8 mouse cellular contexts compared by ENCODE assay signal in genomic region chr10:31445291-31446124, GRCm38 (mm10). TPM values are rescaled to one million over a fixed set of nuclear protein-coding genes. Genes with fewer than 3 reads are reported as not detected.
A peak's percentile ranks its signal among the peaks of the same experiment; 100 is the strongest.
DNase-seq lines count a peak whose midpoint lies in the region; ATAC-seq lines count a peak whose summit lies in the region.

Gene Tpd52l1 (minus strand): TSS chr10:31445958.

- peak within 1 kb of the TSS; percentile 71 for H3K9ac ChIP-seq in intestine, embryonic 16.5 days (ENCODE audit: low read depth, low read length)

- no peaks in the 10 kb centered on the region for H3K9me3 ChIP-seq in intestine, embryonic 16.5 days (ENCODE audit: control insufficient read depth, low read length)

- H3K4me1 ChIP-seq in intestine, embryonic 16.5 days (ENCODE audit: control insufficient read depth, insufficient read depth, low read length): no peaks in the 10 kb centered on the region

- H3K27me3 ChIP-seq in intestine, embryonic 16.5 days (replicated peaks; ENCODE audit: control insufficient read depth, insufficient read depth, low read length): no peaks in the 10 kb centered on the region

- peak within 1 kb of the TSS; percentile 68 for H3K4me3 ChIP-seq in intestine, embryonic 16.5 days (ENCODE audit: low read length)

- peak; percentile 99 for ATAC-seq in intestine, embryonic 16.5 days
- peak; percentile 99 for ATAC-seq in megakaryocyte-erythroid progenitor cell, adult 5-6 weeks (replicated peaks; ENCODE audit: low FRiP score, low TSS enrichment, poor library complexity, severe bottlenecking)

- no peaks in the 10 kb centered on the region for H3K36me3 ChIP-seq in intestine, embryonic 16.5 days (ENCODE audit: control insufficient read depth, insufficient read depth, low read length)

- 1% methylated on average over 59 of the region's 59 CpGs for WGBS in intestine, embryonic 16.5 days

- H3K27ac ChIP-seq in intestine, embryonic 16.5 days (ENCODE audit: low read length): no peak within 1 kb of the TSS

- H3K4me2 ChIP-seq in intestine, embryonic 16.5 days (ENCODE audit: low read depth, low read length): peak within 1 kb of the TSS; percentile 90

- intact Hi-C loops in left cerebral cortex, postnatal 14 days (cut with DNase I): loop anchor here (5.0 to 10.0 kb wide), 2 partner anchors 133 to 621 kb away; partner anchors contain the start of gene Hddc2

- peak; percentile 92 for DNase-seq in adrenal gland, postnatal 25 days
- DNase-seq in embryo, embryonic 11.5 days (ENCODE audit: low read depth, low spot score): peak; percentile 79
- peak; percentile 23 for DNase-seq in gonadal fat pad, adult 2 months (ENCODE audit: low read depth)
- peak; percentile 87 to 89 for DNase-seq in left cerebral cortex, postnatal 14 days (ENCODE audit: low spot score in 2 of 2)
- peak; percentile 74 to 75 for DNase-seq in right cerebral cortex, postnatal 36 days (ENCODE audit: low spot score in 2 of 2)
- no peak for DNase-seq in MN1 (ENCODE audit: low spot score)

RNA-seq across cellular contexts. Expression of gene Tpd52l1, which starts in this region (rescaled TPM):
- total RNA-seq in adrenal gland, postnatal 25 days (2021): 33.1 and 40.2 TPM in 2 replicates
- polyA plus RNA-seq in gonadal fat pad, adult 2 months (2012; rRNA removed): 56.5 and 81.5 TPM in 2 replicates
- polyA plus RNA-seq in intestine, embryonic 16.5 days (2015; fragmentation: Nextera tagmentation; extraction: Ambion mirVana): 13.7 and 15.2 TPM in 2 replicates
- 10 to 100 TPM; 14.5 to 19.2 TPM for total RNA-seq in left cerebral cortex, postnatal 14 days (2021)
- total RNA-seq in megakaryocyte-erythroid progenitor cell, adult 5-6 weeks (2014; fragmentation: Nextera tagmentation): not detected in 2 replicates
- total RNA-seq in megakaryocyte-erythroid progenitor cell, adult 5-6 weeks (2017): not detected in 2 replicates

Comparison
In these comparisons a context has a peak if more than half of its experiments do, and no peak if none do; other contexts are left out.
1. RNA of gene Tpd52l1 (total RNA-seq): 33.1 to 40.2 TPM in adrenal gland, postnatal 25 days and 14.5 to 19.2 TPM in left cerebral cortex, postnatal 14 days; not detected in megakaryocyte-erythroid progenitor cell, adult 5-6 weeks; every median in the first group is over 10 times any median in the second.
2. Peak in ATAC-seq in megakaryocyte-erythroid progenitor cell, adult 5-6 weeks; RNA of the gene not detected or under 1 TPM.